Mouse (Mus musculus) liver, adult 2 months (tissue): ENCODE measurements around the gene Psma2.

Experiments used
- CTCF ChIP-seq: fragments of 200-500 bp; IDR thresholded peaks from 2 replicates; pipeline ENCODE4 v1.5.1; 2011; ENCODE audit warnings: low read depth, low read length, control low read depth
- POLR2A ChIP-seq: fragments of 200-500 bp; IDR thresholded peaks from 2 replicates; pipeline ENCODE4 v1.6.1; 2011; ENCODE audit warnings: low read length, control low read depth; ENCODE audit not compliant: insufficient read depth; ENCODE audit errors: extremely low read depth

GRCm38 (mm10) chr13:14670342-14670741, 57.3 kb downstream of the Psma2 start:
- no peak for TF ChIP-seq CTCF
- TF ChIP-seq POLR2A: no peak
